Mouse (Mus musculus): Measurements from ENCODE around the gene Cebpa.
A peak's percentile ranks its signal among the peaks of the same experiment; 100 is the strongest.

The Cebpa gene

GRCm38 (mm10) chr7:35118841-35119413 is at the start of gene Cebpa:
TSS of gene Cebpa (plus strand) at chr7:35119293.
- DNase-seq = peak; percentile 93

- no peak for DNase-seq
These were observed 42.4 kb upstream of the Cebpa start for GRCm38 (mm10) chr7:35076645-35077044.

- DNase-seq = no peak
These were observed 38.2 kb upstream of the Cebpa start for GRCm38 (mm10) chr7:35080843-35081338.

- DNase-seq = no peak
These were observed 37.5 kb upstream of the Cebpa start for GRCm38 (mm10) chr7:35081406-35082104.

- DNase-seq = no peak
These were observed 34.3 kb upstream of the Cebpa start for GRCm38 (mm10) chr7:35084565-35085360.

GRCm38 (mm10) chr7:35086271-35086861 is 32.7 kb upstream of the Cebpa start:
- peak; percentile 28 for DNase-seq

- DNase-seq = no peak
These were observed 28.5 kb upstream of the Cebpa start for GRCm38 (mm10) chr7:35090550-35090949.

GRCm38 (mm10) chr7:35094975-35095678 is 24.0 kb upstream of the Cebpa start:
- DNase-seq = no peak

- no peak for DNase-seq
These were observed 20.3 kb upstream of the Cebpa start for GRCm38 (mm10) chr7:35098777-35099176.

- no peak for DNase-seq
These were observed 19.6 kb upstream of the Cebpa start for GRCm38 (mm10) chr7:35099528-35099927.

- no peak for DNase-seq
These were observed 12.5 kb upstream of the Cebpa start for GRCm38 (mm10) chr7:35106614-35107013.

GRCm38 (mm10) chr7:35107630-35108029 is 11.5 kb upstream of the Cebpa start:
- DNase-seq = no peak

GRCm38 (mm10) chr7:35108046-35108445 is 11.0 kb upstream of the Cebpa start:
- DNase-seq = no peak

- no peak for DNase-seq
These were observed 10.4 kb upstream of the Cebpa start for GRCm38 (mm10) chr7:35108663-35109062.

GRCm38 (mm10) chr7:35113136-35113535 is 6.0 kb upstream of the Cebpa start:
- no peak for DNase-seq

GRCm38 (mm10) chr7:35113721-35114120 is 5.4 kb upstream of the Cebpa start:
- no peak for DNase-seq

- DNase-seq = no peak
These were observed 2.6 kb upstream of the Cebpa start for GRCm38 (mm10) chr7:35116524-35116923.

GRCm38 (mm10) chr7:35117052-35117451 is 2.0 kb upstream of the Cebpa start:
- DNase-seq = no peak

- no peak for DNase-seq
These were observed 1.4 kb upstream of the Cebpa start for GRCm38 (mm10) chr7:35117761-35118098.

GRCm38 (mm10) chr7:35118099-35118781 is 853 bp upstream of the Cebpa start:
- peak; percentile 72 for DNase-seq

GRCm38 (mm10) chr7:35119506-35120145 is 533 bp downstream of the Cebpa start:
- DNase-seq = peak; percentile 24

Data from right cerebral cortex, adult 18-20 months (tissue).